Mouse (Mus musculus) embryonic facial prominence, embryonic 12.5 days (tissue): ENCODE measurements around the gene Cpa5. TPM values are rescaled to one million over a fixed set of nuclear protein-coding genes. Genes with fewer than 3 reads are reported as not detected.

Experiments
- ATAC-seq: fragments of 200-750 bp; cut with Nextera tagmentation; 2 replicates; pipeline ENCODE4 v1.8.0; 2017; ENCODE audit not compliant: insufficient number of reproducible peaks, insufficient read depth, low FRiP score, low TSS enrichment
- H3K27ac ChIP-seq: fragments of 300-500 bp; sonication (generic); 2 replicates; pipeline ENCODE4 v1.5.1; 2016; ENCODE audit warnings: mild to moderate bottlenecking
- H3K27me3 ChIP-seq: fragments of 300-500 bp; sonication (generic); 2 replicates; pipeline ENCODE4 v1.6.1; 2016; ENCODE audit warnings: mild to moderate bottlenecking, moderate library complexity
- H3K36me3 ChIP-seq: fragments of 300-500 bp; sonication (generic); 2 replicates; pipeline ENCODE4 v1.6.1; 2016; ENCODE audit warnings: mild to moderate bottlenecking
- H3K4me1 ChIP-seq: fragments of 300-500 bp; sonication (generic); 2 replicates; pipeline ENCODE4 v1.6.1; 2016
- H3K4me2 ChIP-seq: fragments of 300-500 bp; sonication (generic); replicated peaks from 2 replicates; pipeline ENCODE4 v1.6.1; 2016; ENCODE audit warnings: mild to moderate bottlenecking, moderate library complexity
- H3K4me3 ChIP-seq: fragments of 300-500 bp; sonication (generic); 2 replicates; pipeline ENCODE4 v1.5.1; 2016; ENCODE audit warnings: mild to moderate bottlenecking
- H3K9ac ChIP-seq: fragments of 300-500 bp; sonication (generic); 2 replicates; pipeline ENCODE4 v1.6.1; 2016; ENCODE audit warnings: mild to moderate bottlenecking, moderate library complexity
- H3K9me3 ChIP-seq: fragments of 300-500 bp; sonication (generic); 2 replicates; pipeline ENCODE4 v1.6.1; 2016; ENCODE audit warnings: mild to moderate bottlenecking, moderate library complexity
- WGBS: fragments of 180-500 bp; shearing (Covaris S2); methylation state at CpG from one replicate; pipeline ENCODE4 v1.1.7; 2016; 5-methylcytosine and 5-hydroxymethylcytosine counted together
- polyA plus RNA-seq: library from polyadenylated mRNA; unstranded; fragments of >200 nt; fragmentation: Nextera tagmentation; extraction: Ambion mirVana; gene quantifications from 2 replicates; pipeline ENCODE4 v1.2.1, GENCODE M21; 2016

The Cpa5 gene
- polyA plus RNA-seq, 1 experiment from 2014 or later, result 0.33 TPM

DNA sequence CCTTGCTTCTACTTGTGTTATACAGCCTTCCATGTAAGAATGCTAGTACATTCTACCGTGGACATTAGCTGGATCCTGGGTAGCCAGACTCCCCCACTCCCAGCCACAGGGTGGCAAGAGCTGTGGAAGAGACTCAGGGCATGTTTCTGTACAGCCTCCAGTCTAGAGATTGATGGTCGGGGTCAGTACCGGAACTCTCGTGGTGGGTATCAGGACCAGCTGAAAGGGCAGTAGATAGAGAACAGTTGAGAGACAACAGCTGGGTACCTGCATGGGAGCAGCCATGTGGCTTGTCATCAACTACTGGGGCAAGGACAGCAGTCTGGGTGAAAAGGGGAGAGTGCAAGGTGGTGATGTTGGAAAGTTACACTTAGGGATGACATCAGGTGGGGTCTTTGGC, 5.7 kb upstream of the Cpa5 start:
- no peak overlapping the region for H3K4me2 ChIP-seq
- H3K27me3 ChIP-seq, result no peaks in the 10 kb centered on the region
- no peak overlapping the region for H3K9ac ChIP-seq
- H3K4me1 ChIP-seq, result peaks cover 7% of the 10 kb centered on the region; the same call in 1 of the 2 replicates
- no peak for ATAC-seq
- no peaks in the 10 kb centered on the region for H3K9me3 ChIP-seq
- WGBS, result 86% methylated on average over 4 of the region's 4 CpGs
- H3K27ac ChIP-seq, result 0 out of 2 replicates have a peak overlapping the region, but pooled peaks have one; percentile 46
- no peak overlapping the region for H3K4me3 ChIP-seq
- H3K36me3 ChIP-seq, result no peaks in the 10 kb centered on the region

DNA sequence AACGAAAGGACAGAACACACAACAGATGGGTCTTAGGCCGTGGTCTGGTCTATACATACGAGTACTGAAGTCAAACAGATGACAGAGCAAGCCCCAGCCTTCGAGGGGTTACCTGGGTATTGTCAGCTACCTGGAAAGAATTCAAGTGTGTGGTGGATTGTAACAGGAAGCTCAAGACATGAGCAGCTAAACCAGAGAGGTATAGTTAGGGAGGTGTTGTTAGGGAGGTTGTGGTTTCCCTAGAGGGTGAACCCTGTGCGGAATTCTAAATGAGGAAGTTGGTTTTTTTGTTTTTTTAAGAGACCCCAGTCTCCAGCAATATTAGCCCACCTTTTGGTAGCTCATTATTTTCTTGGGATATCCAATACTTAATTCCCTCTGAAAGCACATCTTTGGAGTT, 5.1 kb upstream of the Cpa5 start:
- H3K4me3 ChIP-seq, result no peak overlapping the region
- H3K9me3 ChIP-seq, result no peaks in the 10 kb centered on the region
- ATAC-seq, result 0 out of 2 replicates have a peak, but pooled peaks have one; percentile 41
- no peak overlapping the region for H3K9ac ChIP-seq
- H3K36me3 ChIP-seq, result no peaks in the 10 kb centered on the region
- H3K27me3 ChIP-seq, result no peaks in the 10 kb centered on the region
- H3K27ac ChIP-seq, result 0 out of 2 replicates have a peak overlapping the region, but pooled peaks have one; percentile 46
- peaks cover 7% of the 10 kb centered on the region; the same call in 1 of the 2 replicates for H3K4me1 ChIP-seq
- WGBS, result 78% methylated on average over 5 of the region's 5 CpGs
- no peak overlapping the region for H3K4me2 ChIP-seq

DNA sequence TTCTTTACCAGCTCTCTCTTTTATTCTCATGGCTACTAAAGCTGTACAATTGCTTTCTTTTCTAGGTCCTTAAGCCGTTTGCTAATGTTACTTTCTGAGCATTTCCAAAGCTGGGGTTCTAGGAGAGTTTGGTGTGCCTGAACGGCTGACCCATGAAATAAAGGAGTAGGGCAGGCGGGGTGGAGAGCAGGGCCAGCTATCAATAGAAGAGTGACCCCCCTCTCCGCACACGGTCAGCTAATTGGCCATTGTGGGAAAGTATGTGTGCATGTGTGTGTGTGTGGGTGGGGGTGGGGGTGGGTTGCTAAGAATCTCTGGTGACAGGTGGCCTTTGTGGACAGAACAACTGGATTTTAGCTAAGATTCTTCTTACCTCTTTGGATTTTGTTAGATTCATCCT, 402 bp downstream of the Cpa5 start:
- ATAC-seq, result no peak
- Histone ChIP-seq H3K4me1 (peaks cover 28% of the 10 kb centered on the region), H3K27ac (no peak overlapping the region)

DNA sequence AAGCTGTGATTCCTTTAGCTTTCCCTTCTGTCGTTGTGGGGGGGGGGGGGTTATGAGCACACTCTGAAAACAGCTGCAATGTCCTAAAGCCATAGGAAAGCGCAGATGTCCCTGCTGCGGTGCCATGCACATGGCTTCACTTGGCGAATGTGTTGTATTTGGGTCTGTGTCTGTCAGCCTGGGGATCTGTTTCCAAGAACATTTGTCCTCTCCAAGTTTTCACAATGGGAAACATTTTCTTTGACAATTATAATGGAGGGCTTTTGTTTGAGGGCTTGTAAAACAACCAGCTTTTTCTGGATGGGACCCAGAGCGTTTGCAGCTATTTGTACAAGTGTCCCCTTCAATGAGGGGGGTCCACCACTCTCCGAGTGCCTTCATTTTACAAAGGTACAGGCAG, 3.4 kb downstream of the Cpa5 start:
- H3K9me3 ChIP-seq, result no peaks in the 10 kb centered on the region
- H3K4me2 ChIP-seq, result no peak overlapping the region
- ATAC-seq, result no peak
- no peak overlapping the region for H3K4me3 ChIP-seq
- H3K27ac ChIP-seq, result no peak overlapping the region
- H3K27me3 ChIP-seq, result no peaks in the 10 kb centered on the region
- no peaks in the 10 kb centered on the region for H3K36me3 ChIP-seq
- 82% methylated on average over 6 of the region's 6 CpGs for WGBS
- peaks cover 53% of the 10 kb centered on the region for H3K4me1 ChIP-seq
- H3K9ac ChIP-seq, result no peak overlapping the region

More for the DNA sequence above, 402 bp downstream of the Cpa5 start:
- no peak overlapping the region for H3K4me3 ChIP-seq
- H3K9ac ChIP-seq, result no peak overlapping the region
- no peak overlapping the region for H3K4me2 ChIP-seq
- H3K27me3 ChIP-seq, result no peaks in the 10 kb centered on the region
- H3K36me3 ChIP-seq, result no peaks in the 10 kb centered on the region
- no peaks in the 10 kb centered on the region for H3K9me3 ChIP-seq
- WGBS, result 62% methylated on average over 5 of the region's 5 CpGs

DNA sequence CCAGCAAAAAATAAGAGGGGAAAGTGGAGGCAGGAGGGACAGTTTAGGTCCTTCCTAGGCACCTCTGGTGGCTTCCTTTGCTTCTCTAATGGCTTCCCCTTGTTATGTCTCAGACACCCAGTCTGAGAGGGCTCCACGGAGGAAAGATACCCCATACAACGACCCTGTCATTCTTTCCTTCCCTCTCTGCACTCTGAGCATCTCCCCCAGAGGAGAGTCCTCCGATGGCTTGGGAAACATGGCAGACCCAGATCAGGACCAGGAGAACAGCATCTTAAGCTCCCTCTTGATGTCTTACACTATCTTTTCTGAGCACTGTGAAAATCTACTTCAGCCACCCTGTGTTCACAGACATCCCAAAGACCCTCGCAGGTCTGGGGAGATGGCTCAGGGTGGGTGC, 4.9 kb downstream of the Cpa5 start:
- Histone ChIP-seq H3K27ac (peak overlapping the region; percentile 89), H3K4me1 (peaks cover 53% of the 10 kb centered on the region), H3K36me3 (no peaks in the 10 kb centered on the region), H3K4me3 (no peak overlapping the region), H3K27me3 (no peaks in the 10 kb centered on the region), H3K9me3 (no peaks in the 10 kb centered on the region), H3K9ac (no peak overlapping the region), H3K4me2 (no peak overlapping the region)
- no peak for ATAC-seq
- 17% methylated on average over 4 of the region's 4 CpGs for WGBS

DNA sequence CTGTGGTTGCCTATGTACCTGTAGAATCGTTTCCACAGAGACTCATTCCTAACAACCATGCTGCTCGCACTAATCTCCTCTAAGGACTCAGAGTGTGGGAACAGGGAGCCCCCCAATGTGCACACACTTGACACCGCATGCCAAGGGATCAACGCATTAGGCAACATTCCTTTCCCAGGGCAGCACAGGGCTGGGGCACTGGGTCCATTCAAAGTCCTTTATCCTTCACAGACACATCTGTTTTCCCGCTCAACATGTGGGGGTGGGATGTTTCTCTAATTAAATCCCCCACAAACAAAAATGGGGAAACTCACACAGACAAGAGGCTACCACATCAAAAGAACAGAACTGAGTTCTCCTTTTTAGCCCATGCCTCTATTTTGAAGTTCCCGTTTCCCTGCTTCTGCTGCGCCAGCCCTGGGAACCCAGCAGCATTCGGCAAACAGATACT, 5.7 kb downstream of the Cpa5 start:
- Histone ChIP-seq H3K9me3 (no peaks in the 10 kb centered on the region), H3K4me3 (no peak overlapping the region), H3K9ac (no peak overlapping the region), H3K4me2 (peak overlapping the region; percentile 45), H3K27me3 (no peaks in the 10 kb centered on the region), H3K4me1 (peaks cover 53% of the 10 kb centered on the region), H3K36me3 (no peaks in the 10 kb centered on the region), H3K27ac (peak overlapping the region; percentile 89)
- WGBS, result under 1% methylated on average over 8 of the region's 8 CpGs
- ATAC-seq, result peak; percentile 62

DNA sequence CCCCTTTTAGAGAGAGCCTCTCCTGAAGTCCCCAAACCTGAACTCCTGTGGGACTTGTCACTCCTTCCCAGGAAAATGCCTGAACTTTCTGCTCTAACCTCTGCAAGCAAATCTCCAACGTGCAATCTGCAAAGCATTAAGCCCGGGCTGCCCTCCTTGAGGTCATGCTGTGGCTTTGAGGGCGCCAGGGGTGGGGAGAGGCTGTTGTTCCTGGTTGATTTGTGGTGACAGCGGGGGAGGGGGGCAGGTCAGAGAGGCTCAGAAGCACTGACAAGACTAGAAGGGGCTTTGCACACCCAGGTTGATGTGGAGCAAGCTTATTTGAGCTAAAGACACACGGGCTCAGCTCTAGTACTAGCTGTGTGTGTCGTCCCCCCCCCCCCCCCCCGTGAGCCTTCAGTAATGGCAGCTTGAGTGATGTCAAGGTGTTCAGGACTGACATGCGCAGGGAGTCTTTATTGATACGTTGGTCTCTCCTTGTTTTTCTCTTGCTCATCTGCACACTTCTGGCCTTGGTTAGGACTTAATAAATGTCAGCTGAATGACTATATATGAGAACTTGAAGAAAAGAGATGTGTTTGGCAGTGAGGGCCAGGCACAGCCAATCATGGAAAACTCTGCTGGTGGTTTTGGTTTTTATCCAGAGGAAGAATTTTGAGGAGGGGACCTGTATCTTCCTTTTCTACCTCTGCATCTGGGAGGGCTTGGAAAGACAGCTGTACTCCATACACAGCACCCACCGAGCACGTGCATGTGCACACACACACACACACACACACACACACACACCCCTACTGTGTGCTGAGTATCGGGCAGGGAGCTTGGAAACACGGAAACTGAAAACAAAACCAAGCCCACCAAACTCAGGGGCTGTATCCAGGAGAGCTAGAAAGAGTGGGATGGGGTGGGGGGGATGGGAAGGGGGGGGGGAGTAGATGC, 6.5 kb downstream of the Cpa5 start:
- Histone ChIP-seq H3K36me3 (no peaks in the 10 kb centered on the region), H3K9me3 (no peaks in the 10 kb centered on the region), H3K9ac (no peak overlapping the region), H3K4me3 (peak overlapping the region; percentile 9; the same call in 1 of the 2 replicates), H3K4me1 (peaks cover 53% of the 10 kb centered on the region), H3K4me2 (peak overlapping the region; percentile 45), H3K27ac (peak overlapping the region; percentile 89), H3K27me3 (no peaks in the 10 kb centered on the region)
- peak; percentile 31; the same call in 1 of the 2 replicates for ATAC-seq
- 8% methylated on average over 13 of the region's 13 CpGs for WGBS

DNA sequence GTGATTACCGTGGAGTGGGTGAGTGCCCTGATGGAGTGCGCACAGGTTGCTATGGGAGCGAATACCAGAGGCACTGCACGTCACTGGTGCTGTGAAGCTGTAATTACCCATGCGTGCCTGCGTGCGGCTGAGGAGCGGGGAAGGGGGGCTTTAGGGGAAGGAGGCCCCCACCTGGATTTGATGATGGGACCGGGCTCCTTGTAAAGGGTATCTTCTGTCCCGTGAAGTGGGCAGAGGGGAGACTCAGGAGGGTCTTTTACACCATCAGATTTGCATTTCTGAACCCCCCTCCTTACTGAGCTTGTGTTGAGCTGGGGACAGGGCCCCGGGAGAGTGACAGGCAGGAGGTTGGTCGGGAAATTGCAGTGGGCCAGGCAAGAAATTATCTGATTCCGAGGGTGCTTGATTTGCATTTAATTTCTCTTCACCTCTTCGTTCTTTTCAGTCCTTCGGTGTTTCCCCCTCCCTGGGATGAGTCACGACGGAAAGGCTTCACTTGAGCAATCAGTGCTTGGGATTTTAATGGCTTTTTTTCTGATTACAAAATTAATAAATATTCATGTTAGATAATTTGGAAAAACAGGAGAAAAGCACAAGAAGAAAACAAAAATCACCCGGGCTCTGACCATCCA, 7.3 kb downstream of the Cpa5 start:
- no peaks in the 10 kb centered on the region for H3K27me3 ChIP-seq
- H3K36me3 ChIP-seq, result no peaks in the 10 kb centered on the region
- H3K27ac ChIP-seq, result peak overlapping the region; percentile 89
- H3K9ac ChIP-seq, result 0 out of 2 replicates have a peak overlapping the region, but pooled peaks have one; percentile 7
- H3K4me3 ChIP-seq, result peak overlapping the region; percentile 9; the same call in 1 of the 2 replicates
- peaks cover 53% of the 10 kb centered on the region for H3K4me1 ChIP-seq
- H3K4me2 ChIP-seq, result peak overlapping the region; percentile 45
- 3% methylated on average over 17 of the region's 18 CpGs for WGBS
- H3K9me3 ChIP-seq, result no peaks in the 10 kb centered on the region
- peak; percentile 63 for ATAC-seq

DNA sequence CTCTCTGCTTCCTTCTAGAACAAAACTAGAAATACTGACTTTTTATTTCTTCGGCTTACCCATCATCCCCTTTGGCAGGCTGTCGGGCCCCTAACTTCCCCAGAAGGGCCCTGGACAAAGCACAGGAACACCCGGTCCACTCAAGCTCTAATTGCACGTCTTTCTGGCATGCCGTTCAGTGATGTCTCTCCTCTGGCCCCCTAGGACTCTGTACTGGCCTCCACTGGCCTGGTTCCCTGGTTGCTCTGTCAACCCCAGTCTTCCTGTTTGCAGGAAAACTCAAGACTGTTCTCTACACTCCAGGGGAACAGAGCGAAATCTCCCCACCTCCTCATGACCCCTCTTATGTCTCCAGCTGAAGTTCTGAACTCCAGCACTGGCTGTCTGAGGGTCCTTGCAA, 7.9 kb downstream of the Cpa5 start:
- ATAC-seq, result no peak
- Histone ChIP-seq H3K27me3 (no peaks in the 10 kb centered on the region), H3K4me1 (peaks cover 51% of the 10 kb centered on the region), H3K4me3 (no peak overlapping the region), H3K36me3 (no peaks in the 10 kb centered on the region), H3K9ac (no peak overlapping the region), H3K9me3 (no peaks in the 10 kb centered on the region), H3K4me2 (no peak overlapping the region), H3K27ac (peak overlapping the region; percentile 89)
- 29% methylated on average over 6 of the region's 6 CpGs for WGBS

DNA sequence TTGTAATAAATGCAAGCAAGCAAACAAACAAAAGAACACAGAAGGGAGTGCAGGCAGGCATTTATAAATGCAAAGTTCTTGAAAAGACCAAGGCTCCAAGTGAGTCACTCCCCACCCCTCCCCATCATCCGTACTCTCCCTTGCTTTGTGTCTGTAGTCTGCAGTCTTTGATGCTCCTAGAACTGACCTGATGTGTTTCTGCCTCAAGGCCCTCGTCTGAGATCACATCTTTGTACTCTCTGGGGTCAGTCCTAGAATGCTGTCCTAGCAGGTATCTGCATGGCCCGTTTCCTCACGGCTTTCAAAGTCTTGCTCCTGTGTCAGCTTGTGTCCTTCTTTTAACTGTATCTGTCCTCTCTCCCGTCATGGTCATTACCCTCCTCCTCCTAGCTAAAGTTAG, 8.8 kb downstream of the Cpa5 start:
- Histone ChIP-seq H3K4me1 (peaks cover 44% of the 10 kb centered on the region), H3K36me3 (no peaks in the 10 kb centered on the region), H3K9me3 (no peaks in the 10 kb centered on the region), H3K4me2 (no peak overlapping the region), H3K9ac (no peak overlapping the region), H3K4me3 (no peak overlapping the region), H3K27ac (peak overlapping the region; percentile 89; the same call in 1 of the 2 replicates), H3K27me3 (no peaks in the 10 kb centered on the region)
- WGBS, result 67% methylated on average over 5 of the region's 5 CpGs
- ATAC-seq, result no peak

DNA sequence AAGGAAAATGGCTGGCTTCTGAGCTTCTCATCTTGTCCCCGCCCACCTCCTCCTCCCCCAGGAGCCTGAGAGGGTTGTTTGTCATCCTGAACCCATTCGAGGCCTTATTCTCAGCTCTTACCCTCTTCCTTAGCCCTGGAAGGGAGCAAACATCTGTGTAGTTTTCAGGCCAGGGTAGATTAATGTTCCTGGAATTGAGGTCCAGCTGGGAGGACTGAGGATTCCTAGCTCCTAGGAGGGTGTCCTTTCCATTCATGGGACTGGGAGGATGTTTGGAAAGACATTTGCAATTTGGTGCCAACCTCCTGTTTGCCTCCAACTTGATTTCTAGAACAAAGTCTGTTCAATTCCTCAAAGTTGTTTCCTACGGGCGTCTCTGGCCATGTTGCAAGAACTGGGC, 9.8 kb downstream of the Cpa5 start:
- Histone ChIP-seq H3K4me1 (peaks cover 35% of the 10 kb centered on the region), H3K9ac (no peak overlapping the region), H3K36me3 (no peaks in the 10 kb centered on the region)

More for the DNA sequence above, 9.8 kb downstream of the Cpa5 start:
- Histone ChIP-seq H3K9me3 (no peaks in the 10 kb centered on the region), H3K4me2 (no peak overlapping the region), H3K4me3 (no peak overlapping the region), H3K27me3 (no peaks in the 10 kb centered on the region), H3K27ac (0 out of 2 replicates have a peak overlapping the region, but pooled peaks have one; percentile 24)
- WGBS, result 85% methylated on average over 4 of the region's 4 CpGs
- ATAC-seq, result no peak
